Mouse (Mus musculus) small intestine, adult 2 months (tissue): ENCODE measurements around the gene Gm9945.

Experiments
- CTCF ChIP-seq: fragments of 200-500 bp; IDR thresholded peaks from 2 replicates; pipeline ENCODE4 v1.5.1; 2012; ENCODE audit warnings: low read depth, mild to moderate bottlenecking, control low read depth, inconsistent platforms, low read length, moderate library complexity, mixed read lengths; ENCODE audit not compliant: insufficient replicate concordance, insufficient read length; ENCODE audit errors: extremely low read depth
- POLR2A ChIP-seq: fragments of 200-500 bp; IDR thresholded peaks from 2 replicates; pipeline ENCODE4 v1.6.1; 2012; ENCODE audit warnings: low read depth, mild to moderate bottlenecking, control low read depth, inconsistent platforms, low read length, moderate library complexity

- TF ChIP-seq POLR2A (no peak), CTCF (no peak)
Measured at GRCm38 (mm10) chr11:53441921-53442320, 38.0 kb upstream of the Gm9945 start.
